Mouse (Mus musculus) erythroblast, embryonic 14.5 days (primary cell): ENCODE data around the gene Kctd12b.
"Not testable (repeated sequence)": the region's sequence is repeated elsewhere in the genome, so short reads cannot be mapped to it uniquely, and the experiment has no call there.

Experiments
- GATA1 ChIP-seq: IDR thresholded peaks from 2 replicates; pipeline ENCODE4 v1.6.1; 2012; ENCODE audit warnings: low read length, inconsistent platforms, mixed read lengths
- TAL1 ChIP-seq: IDR thresholded peaks from 3 replicates; pipeline ENCODE4 v1.6.1; 2012; ENCODE audit warnings: low read length, inconsistent platforms, mixed read lengths

DNA sequence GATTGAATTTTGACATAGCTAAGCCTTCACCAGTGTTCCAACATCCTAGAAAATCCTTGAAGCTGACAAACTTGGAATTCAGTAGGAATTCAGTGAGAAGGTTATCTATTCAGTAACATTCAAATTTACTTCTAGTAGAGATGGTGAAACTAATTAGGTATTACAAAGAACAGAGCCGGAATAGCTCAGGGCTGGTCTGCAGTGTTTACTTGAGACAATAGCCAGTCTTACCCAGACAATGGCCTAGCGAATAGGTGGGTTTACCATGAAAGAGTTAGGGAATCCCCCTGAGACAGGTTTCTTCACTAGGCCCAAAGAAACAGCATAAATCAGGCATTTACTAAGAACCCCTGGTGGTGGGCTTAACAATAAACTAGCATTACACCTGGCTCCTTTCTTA is 28.0 kb downstream of the Kctd12b start:
- not testable (repeated sequence) for TF ChIP-seq GATA1, TAL1
